Mouse (Mus musculus) megakaryocyte, embryonic 14.5 days (primary cell): Measurements from ENCODE around the gene Wnt4.

ENCODE experiments used
- FLI1 ChIP-seq: IDR thresholded peaks from 2 replicates; pipeline ENCODE4 v1.6.1; 2012; ENCODE audit warnings: low read length, inconsistent platforms, mixed read lengths
- GATA1 ChIP-seq: IDR thresholded peaks from 3 replicates; pipeline ENCODE4 v1.6.1; 2012; ENCODE audit warnings: mixed read lengths, low read length, inconsistent platforms, borderline replicate concordance

- TF ChIP-seq FLI1 (no peak), GATA1 (no peak)
Measured at GRCm38 (mm10) chr4:137289701-137290100, 12.4 kb downstream of the Wnt4 start.
